Mouse (Mus musculus) cortical plate, adult 2 months (tissue): ENCODE measurements around the gene Polr3g.

ENCODE experiments used
- CTCF ChIP-seq: fragments of 200-500 bp; IDR thresholded peaks from 2 replicates; pipeline ENCODE4 v1.5.1; 2011; ENCODE audit warnings: mild to moderate bottlenecking, control low read depth, low read length; ENCODE audit not compliant: insufficient read depth; ENCODE audit errors: extremely low read depth
- POLR2A ChIP-seq: fragments of 200-500 bp; IDR thresholded peaks from 2 replicates; pipeline ENCODE4 v1.6.1; 2011; ENCODE audit warnings: mild to moderate bottlenecking, low read length, control low read depth; ENCODE audit not compliant: insufficient read depth; ENCODE audit errors: extremely low read depth

DNA sequence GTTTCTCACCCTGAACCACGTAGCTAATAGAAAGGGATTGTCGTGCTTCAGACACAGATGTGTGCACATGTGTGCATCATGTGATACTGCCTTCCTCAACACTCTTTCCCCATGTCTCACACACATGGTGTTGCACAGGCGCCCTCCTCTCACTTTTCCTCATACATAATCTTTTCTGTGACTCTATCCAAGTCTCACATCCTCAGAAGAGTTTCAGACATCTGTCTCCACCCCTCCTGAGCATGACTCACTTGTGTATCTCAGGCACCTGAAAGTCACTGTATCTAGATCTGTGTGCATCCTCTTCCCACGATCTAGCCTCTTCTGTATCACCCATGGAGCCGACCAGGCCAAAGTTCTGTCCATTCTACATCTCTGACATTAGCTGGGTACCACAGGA is 43.1 kb downstream of the Polr3g start:
- no peak for TF ChIP-seq POLR2A
- no peak for TF ChIP-seq CTCF
